Mouse (Mus musculus): Measurements from ENCODE around the gene Rsu1.
"Not testable (repeated sequence)": the region's sequence is repeated elsewhere in the genome, so short reads cannot be mapped to it uniquely, and the experiment has no call there.

Rsu1 gene

GRCm38 (mm10) chr2:13226031-13226430, 45.2 kb downstream of the Rsu1 start:
- no peak for DNase-seq (ENCODE audit: low read depth, low spot score)

GRCm38 (mm10) chr2:13224546-13224945, 46.7 kb downstream of the Rsu1 start:
- DNase-seq (ENCODE audit: low read depth, low spot score), result no peak

DNA sequence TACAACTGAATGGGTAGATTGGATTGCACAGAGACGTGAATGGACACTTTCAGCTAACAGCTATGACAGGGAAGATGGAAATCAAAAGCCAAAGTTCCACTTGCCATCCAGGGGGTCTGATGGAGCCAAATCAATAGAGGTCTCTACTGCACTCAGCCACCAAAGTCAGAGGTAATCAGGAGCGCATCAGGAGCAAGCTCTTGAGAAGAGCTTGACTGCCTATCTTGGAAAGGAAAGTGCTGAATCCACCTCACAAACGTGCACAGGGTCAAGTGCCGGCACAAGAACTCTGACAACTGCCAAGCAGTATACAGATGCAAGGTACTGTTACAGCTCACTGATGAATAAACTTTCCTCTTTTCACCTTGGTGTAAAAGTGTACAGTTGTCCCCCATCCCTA, 47.8 kb downstream of the Rsu1 start:
- DNase-seq (ENCODE audit: low read depth, low spot score), result no peak

DNA sequence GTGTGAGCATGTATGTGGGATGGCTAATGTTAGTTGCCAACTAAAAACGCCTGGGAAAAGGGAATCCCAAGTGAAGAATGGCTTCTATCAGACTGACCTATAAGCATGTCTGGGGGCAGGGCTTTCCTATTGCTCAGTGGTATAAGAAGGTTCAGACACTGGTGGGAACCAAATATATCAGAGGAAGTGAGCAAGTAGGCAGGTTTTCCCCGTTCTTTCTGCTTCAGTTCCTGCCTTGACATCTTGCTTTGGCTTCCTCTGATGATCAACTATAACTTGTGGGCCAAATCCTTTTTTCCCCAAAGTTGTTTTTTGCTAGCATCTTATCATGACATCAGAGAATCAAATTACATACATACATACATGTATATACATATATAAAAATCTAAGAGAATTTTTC, 51.1 kb downstream of the Rsu1 start:
- no peak for DNase-seq (ENCODE audit: low read depth, low spot score)

GRCm38 (mm10) chr2:13218112-13218511, 53.1 kb downstream of the Rsu1 start:
- no peak for DNase-seq (ENCODE audit: low read depth, low spot score)

DNA sequence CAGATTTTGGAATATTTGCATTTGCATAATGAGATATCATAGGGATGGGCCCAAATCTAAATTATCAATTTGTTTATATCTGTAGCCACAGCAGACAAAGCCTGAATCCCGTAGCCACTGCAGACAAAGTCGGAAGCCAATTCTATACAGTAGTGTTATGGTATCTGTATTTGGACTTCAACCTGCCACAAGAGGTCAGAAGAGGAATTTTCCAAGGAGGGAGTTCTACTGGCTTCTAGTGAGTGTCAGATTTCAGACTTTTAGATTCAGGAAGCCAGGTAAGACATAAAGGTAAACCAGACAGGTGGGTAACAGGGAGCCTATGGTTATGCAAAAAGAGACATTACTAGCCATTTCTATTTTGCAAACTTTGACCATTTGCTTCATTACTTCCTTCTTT, 64.4 kb downstream of the Rsu1 start:
- DNase-seq (ENCODE audit: low read depth, low spot score), result no peak

DNA sequence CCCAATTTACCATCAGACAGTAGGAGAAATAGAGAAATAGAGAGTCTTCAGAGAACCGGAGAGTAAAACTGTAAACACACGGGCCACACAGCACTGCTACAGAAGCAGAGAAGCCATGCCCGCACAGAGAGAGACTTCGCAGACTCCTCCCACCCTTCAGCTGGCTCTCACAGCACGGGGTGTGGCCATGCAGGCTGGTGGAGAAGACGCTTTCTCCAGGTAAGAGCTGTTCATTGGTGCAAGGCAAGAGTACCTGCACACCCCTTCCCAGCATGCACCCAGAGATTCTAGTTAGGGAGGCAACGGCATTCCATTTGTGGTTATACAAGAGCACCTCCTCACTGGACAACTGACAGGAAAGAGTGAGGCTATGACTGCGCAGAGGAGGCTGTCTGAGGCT, 64.8 kb downstream of the Rsu1 start:
- DNase-seq (ENCODE audit: low read depth, low spot score), result no peak

DNA sequence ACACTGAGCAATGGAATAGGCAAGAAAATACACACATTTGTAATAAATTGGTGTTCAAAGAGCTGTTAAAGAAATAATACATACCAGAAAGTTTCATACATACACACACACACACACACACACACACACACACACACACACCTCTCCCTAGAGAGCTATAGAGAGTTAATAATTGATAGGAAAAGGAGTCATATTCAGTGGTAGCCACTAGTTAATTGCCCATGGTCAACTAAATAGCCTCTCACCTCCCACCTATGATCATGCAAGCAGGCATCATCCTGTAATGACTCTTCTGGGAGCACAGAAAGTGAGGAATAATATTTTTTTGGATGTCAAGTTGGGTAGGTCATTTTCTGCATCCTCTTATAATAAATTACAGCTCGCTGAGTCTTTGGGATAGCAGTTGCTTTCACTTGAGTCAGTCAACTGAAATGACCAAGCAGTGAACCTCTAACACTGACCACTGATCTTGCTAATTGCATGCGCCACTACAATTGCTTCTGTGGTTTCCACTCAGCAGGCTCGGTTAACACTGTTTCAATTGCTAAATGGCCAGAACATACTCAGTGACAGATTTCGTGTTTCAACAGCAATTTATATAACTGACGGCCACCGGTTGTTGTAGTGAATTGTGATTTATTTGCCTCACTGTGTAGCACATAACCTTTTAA, 68.3 kb downstream of the Rsu1 start:
- no peak for DNase-seq (ENCODE audit: low read depth, low spot score)

DNA sequence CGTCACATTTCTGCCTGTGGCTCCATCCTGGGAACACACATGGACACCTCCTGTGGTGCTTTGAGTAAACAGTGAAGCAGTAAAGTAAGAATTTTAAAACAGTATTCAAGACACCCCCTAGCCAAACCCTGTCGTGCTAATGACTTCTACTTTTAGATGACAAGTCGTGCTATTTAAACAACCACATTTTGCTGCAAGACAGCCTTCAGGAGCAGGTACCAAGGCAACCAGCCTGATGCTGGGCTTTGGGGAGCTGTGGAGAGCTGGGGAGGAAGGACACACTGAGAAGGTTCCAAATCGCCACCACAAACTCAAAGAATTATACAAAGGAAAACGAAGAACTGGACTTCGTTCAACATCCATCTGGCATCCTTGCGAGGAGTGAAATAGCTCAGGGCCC, 71.5 kb downstream of the Rsu1 start:
- no peak for DNase-seq (ENCODE audit: low read depth, low spot score)

DNA sequence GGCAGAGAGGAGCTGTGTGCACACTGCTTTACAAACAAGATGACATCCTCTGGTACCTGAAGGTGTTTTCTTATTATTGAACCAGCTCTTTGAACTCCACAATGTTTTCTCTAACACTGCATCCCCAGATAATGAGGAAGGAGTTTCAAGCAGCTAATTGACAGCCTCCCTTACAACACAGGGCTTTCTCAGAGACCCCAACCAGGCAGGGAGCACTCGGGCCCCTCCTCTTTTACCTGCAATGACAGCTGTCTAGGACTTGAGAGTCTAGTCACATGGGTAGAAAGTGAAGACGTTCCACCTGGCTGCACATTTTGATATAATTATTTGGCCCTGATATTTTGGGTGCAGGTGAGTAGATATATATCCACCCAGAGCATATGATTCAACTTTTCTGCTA, 72.2 kb downstream of the Rsu1 start:
- no peak for DNase-seq (ENCODE audit: low read depth, low spot score)

- no peak for DNase-seq (ENCODE audit: low read depth, low spot score)
Measured at GRCm38 (mm10) chr2:13195540-13195939, 75.7 kb downstream of the Rsu1 start.

DNA sequence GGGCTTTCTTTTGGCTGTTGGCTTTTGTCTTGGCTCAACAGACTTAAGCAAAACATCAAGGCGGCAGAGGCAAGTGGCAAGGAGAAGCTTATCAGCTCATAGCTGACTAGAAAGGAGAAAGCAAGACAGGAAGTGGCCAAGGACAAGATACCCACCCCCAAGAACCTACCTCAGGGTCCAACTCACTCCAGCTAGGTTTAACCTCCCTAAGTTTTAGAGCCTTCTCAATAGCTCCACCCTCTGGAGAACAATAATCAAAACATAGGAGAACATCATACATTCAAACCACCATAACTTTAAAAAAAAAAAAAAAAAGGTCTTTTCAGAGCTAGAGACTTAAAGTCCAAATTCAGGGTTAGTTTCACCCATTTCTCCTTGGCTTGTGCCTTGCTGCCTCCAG, 79.1 kb downstream of the Rsu1 start:
- DNase-seq (ENCODE audit: low read depth, low spot score), result no peak

DNA sequence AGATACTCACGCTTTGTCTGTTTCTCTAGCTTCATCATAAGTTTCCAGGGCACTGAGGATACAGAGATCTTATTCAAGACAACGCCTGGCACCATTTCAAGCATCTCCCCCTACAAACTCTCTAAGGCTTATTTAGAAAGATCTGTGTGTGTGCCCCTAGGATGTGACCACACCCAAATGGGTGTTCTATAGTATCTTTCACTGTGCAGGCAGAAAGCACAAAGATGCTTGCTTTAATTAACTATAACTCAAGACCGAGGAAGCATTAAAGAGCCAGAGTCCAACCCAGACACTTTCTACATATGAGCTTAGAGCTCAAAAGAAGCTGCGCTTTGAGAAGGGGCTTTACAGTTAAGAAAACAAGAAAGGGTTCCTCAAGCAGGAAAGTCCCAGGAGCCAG, 80.4 kb downstream of the Rsu1 start:
- no peak for DNase-seq (ENCODE audit: low read depth, low spot score)

DNA sequence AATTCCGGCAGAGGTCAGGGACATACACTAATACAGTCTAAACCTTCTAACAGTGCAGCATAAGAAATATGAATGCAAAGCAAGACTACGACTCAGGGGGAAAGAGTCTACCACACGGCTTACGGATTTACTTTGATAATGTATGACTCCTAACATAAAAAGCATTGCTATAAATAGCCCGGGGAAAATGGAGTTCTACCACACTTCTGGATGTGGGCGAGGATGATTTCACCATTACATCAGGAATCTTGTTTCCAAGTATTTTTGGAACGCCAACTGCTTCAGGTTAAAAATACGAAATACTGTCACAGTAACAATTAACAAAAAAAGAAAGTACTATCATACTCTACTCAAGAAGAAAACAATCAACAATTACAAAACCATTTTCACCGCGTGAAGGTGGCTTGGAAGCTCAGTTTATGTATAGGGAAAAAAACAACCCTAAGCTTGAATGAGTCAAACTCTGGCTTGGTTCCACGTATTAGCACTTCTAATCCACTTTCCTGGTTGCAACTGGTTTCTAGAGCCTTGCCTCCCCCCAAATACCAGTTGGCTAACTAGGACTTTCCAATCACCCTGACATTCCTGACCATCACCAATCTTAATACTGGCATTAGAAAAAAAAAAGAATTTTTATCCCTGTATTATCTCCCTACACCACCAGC, 82.3 kb downstream of the Rsu1 start:
- no peak for DNase-seq (ENCODE audit: low read depth, low spot score)

GRCm38 (mm10) chr2:13183124-13183523, 88.1 kb downstream of the Rsu1 start:
- DNase-seq (ENCODE audit: low read depth, low spot score), result no peak

GRCm38 (mm10) chr2:13181899-13182298, 89.3 kb downstream of the Rsu1 start:
- not testable (repeated sequence) for DNase-seq (ENCODE audit: low read depth, low spot score)

- no peak for DNase-seq (ENCODE audit: low read depth, low spot score)
Measured at GRCm38 (mm10) chr2:13177698-13178395, 93.4 kb downstream of the Rsu1 start.

DNA sequence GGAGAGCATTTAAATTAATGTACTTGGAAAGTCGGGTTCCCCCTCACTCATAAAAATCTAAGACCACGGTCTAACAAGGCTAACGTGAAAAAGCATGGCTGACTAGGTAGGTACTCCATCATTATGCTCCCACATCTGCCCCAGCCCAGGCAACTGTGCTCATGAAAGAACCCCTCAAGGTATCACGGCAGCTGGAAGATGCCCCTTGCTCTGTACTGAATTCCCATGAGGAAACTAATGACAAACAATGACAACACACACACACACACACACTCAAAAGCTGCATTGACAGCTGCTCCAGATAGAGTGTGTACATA, 95.0 kb downstream of the Rsu1 start:
- no peak for DNase-seq (ENCODE audit: low read depth, low spot score)

GRCm38 (mm10) chr2:13175536-13176303, 95.5 kb downstream of the Rsu1 start:
- no peak for DNase-seq (ENCODE audit: low read depth, low spot score)

GRCm38 (mm10) chr2:13174461-13174860, 96.8 kb downstream of the Rsu1 start:
- DNase-seq (ENCODE audit: low read depth, low spot score), result no peak

GRCm38 (mm10) chr2:13170651-13171050, 100.6 kb downstream of the Rsu1 start:
- no peak for DNase-seq (ENCODE audit: low read depth, low spot score)

DNA sequence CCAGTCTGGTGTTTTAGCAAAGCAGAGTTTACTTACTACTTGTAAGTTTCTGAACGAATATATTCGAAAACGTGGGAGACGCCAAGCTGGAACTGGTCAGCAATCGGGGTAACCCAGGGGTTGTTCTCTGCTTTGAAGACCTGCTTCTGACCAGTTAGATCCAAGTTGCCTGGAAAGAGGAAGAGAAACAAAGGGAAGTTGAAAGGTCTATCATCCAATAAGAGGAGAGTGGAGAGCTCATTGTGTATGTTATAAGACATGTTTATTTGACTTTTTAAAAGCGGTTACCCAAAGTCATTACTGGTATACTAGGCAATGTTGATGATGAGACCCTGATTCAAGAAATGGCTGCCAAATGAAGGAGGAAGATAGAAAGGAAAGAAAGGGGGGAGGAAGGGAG, 101.3 kb downstream of the Rsu1 start:
- no peak for DNase-seq (ENCODE audit: low read depth, low spot score)

Measured in c-Kit-negative CD71-positive TER-119-positive erythroid progenitor cells, embryonic 14.5 days (primary cell).